Mouse (Mus musculus): ENCODE results near the gene Ppm1g. TPM values are rescaled to one million over a fixed set of nuclear protein-coding genes. Genes with fewer than 3 reads are reported as not detected.

The Ppm1g gene
- polyA plus RNA-seq, 1 experiment = 429 TPM

GRCm38 (mm10) chr5:31190201-31190600 is 30.3 kb downstream of the Ppm1g start:
- Histone ChIP-seq H3K4me1 (ENCODE audit: control insufficient read depth, insufficient read depth, low read length) (peaks cover 6% of the 10 kb centered on the region), H3K4me3 (ENCODE audit: control insufficient read depth, low read depth, low read length) (no peak overlapping the region), H3K36me3 (ENCODE audit: control insufficient read depth, insufficient read depth, low read length) (no peaks in the 10 kb centered on the region; the same call in 1 of the 2 replicates), H3K27ac (ENCODE audit: control insufficient read depth, insufficient read depth, low read depth, low read length) (no peak overlapping the region), H3K27me3 (ENCODE audit: control insufficient read depth, insufficient read depth, low read length) (no peaks in the 10 kb centered on the region)
- TF ChIP-seq CTCF (IDR thresholded peaks at IDR 0.05; ENCODE audit: control insufficient read depth, insufficient read depth, insufficient replicate concordance, low read depth, low read length) = no peak
- TF ChIP-seq POLR2A (IDR thresholded peaks at IDR 0.05; ENCODE audit: control insufficient read depth, low read depth, low read length) = no peak

GRCm38 (mm10) chr5:31188223-31188840 is 32.2 kb downstream of the Ppm1g start:
- no peaks in the 10 kb centered on the region; the same call in 1 of the 2 replicates for H3K36me3 ChIP-seq (ENCODE audit: control insufficient read depth, insufficient read depth, low read length)

GRCm38 (mm10) chr5:31183678-31184077 is 36.8 kb downstream of the Ppm1g start:
- H3K36me3 ChIP-seq (ENCODE audit: control insufficient read depth, insufficient read depth, low read length) = no peaks in the 10 kb centered on the region
- no peaks in the 10 kb centered on the region for H3K4me1 ChIP-seq (ENCODE audit: control insufficient read depth, insufficient read depth, low read length)
- H3K27ac ChIP-seq (ENCODE audit: control insufficient read depth, insufficient read depth, low read depth, low read length) = no peak overlapping the region
- TF ChIP-seq CTCF (IDR thresholded peaks at IDR 0.05; ENCODE audit: control insufficient read depth, insufficient read depth, insufficient replicate concordance, low read depth, low read length) (no peak), POLR2A (IDR thresholded peaks at IDR 0.05; ENCODE audit: control insufficient read depth, low read depth, low read length) (no peak)
- H3K4me3 ChIP-seq (ENCODE audit: control insufficient read depth, low read depth, low read length) = no peak overlapping the region
- H3K27me3 ChIP-seq (ENCODE audit: control insufficient read depth, insufficient read depth, low read length) = no peaks in the 10 kb centered on the region

More at GRCm38 (mm10) chr5:31188223-31188840, 32.2 kb downstream of the Ppm1g start:
- no peak for TF ChIP-seq POLR2A (IDR thresholded peaks at IDR 0.05; ENCODE audit: control insufficient read depth, low read depth, low read length)
- TF ChIP-seq CTCF (IDR thresholded peaks at IDR 0.05; ENCODE audit: control insufficient read depth, insufficient read depth, insufficient replicate concordance, low read depth, low read length) = no peak
- Histone ChIP-seq H3K4me3 (ENCODE audit: control insufficient read depth, low read depth, low read length) (no peak overlapping the region), H3K4me1 (ENCODE audit: control insufficient read depth, insufficient read depth, low read length) (peaks cover 3% of the 10 kb centered on the region; the same call in 1 of the 2 replicates), H3K27me3 (ENCODE audit: control insufficient read depth, insufficient read depth, low read length) (no peaks in the 10 kb centered on the region), H3K27ac (ENCODE audit: control insufficient read depth, insufficient read depth, low read depth, low read length) (no peak overlapping the region)

GRCm38 (mm10) chr5:31181183-31181770 is 39.2 kb downstream of the Ppm1g start:
- Histone ChIP-seq H3K4me1 (ENCODE audit: control insufficient read depth, insufficient read depth, low read length) (no peaks in the 10 kb centered on the region), H3K27ac (ENCODE audit: control insufficient read depth, insufficient read depth, low read depth, low read length) (no peak overlapping the region), H3K36me3 (ENCODE audit: control insufficient read depth, insufficient read depth, low read length) (no peaks in the 10 kb centered on the region), H3K27me3 (ENCODE audit: control insufficient read depth, insufficient read depth, low read length) (no peaks in the 10 kb centered on the region), H3K4me3 (ENCODE audit: control insufficient read depth, low read depth, low read length) (no peak overlapping the region)
- TF ChIP-seq CTCF (IDR thresholded peaks at IDR 0.05; ENCODE audit: control insufficient read depth, insufficient read depth, insufficient replicate concordance, low read depth, low read length) (no peak), POLR2A (IDR thresholded peaks at IDR 0.05; ENCODE audit: control insufficient read depth, low read depth, low read length) (no peak)

- peak within 1 kb of the TSS; percentile 82 for H3K27ac ChIP-seq (ENCODE audit: control insufficient read depth, insufficient read depth, low read depth, low read length)
- H3K4me1 ChIP-seq (ENCODE audit: control insufficient read depth, insufficient read depth, low read length) = no peaks in the 10 kb centered on the region
- peak within 1 kb of the TSS; percentile 90 for H3K4me3 ChIP-seq (ENCODE audit: control insufficient read depth, low read depth, low read length)
- H3K36me3 ChIP-seq (ENCODE audit: control insufficient read depth, insufficient read depth, low read length) = no peaks in the 10 kb centered on the region
- H3K27me3 ChIP-seq (ENCODE audit: control insufficient read depth, insufficient read depth, low read length) = no peaks in the 10 kb centered on the region
- TF ChIP-seq POLR2A (IDR thresholded peaks at IDR 0.05; ENCODE audit: control insufficient read depth, low read depth, low read length) = peak; percentile 94
- TF ChIP-seq CTCF (IDR thresholded peaks at IDR 0.05; ENCODE audit: control insufficient read depth, insufficient read depth, insufficient replicate concordance, low read depth, low read length) = no peak
These were observed 40.5 kb downstream of the Ppm1g start, which contains the start of the genes Gm29609 and Gtf3c2 for GRCm38 (mm10) chr5:31179766-31180630. Gene Gm29609, minus strand, starts transcription at chr5:31179911. Gene Gtf3c2, minus strand, starts transcription at chr5:31180144.

- peak overlapping the region; percentile 90 for H3K4me3 ChIP-seq (ENCODE audit: control insufficient read depth, low read depth, low read length)
- no peaks in the 10 kb centered on the region for H3K27me3 ChIP-seq (ENCODE audit: control insufficient read depth, insufficient read depth, low read length)
- peaks cover under 1% of the 10 kb centered on the region; the same call in 1 of the 2 replicates for H3K36me3 ChIP-seq (ENCODE audit: control insufficient read depth, insufficient read depth, low read length)
- no peaks in the 10 kb centered on the region; the same call in 1 of the 2 replicates for H3K4me1 ChIP-seq (ENCODE audit: control insufficient read depth, insufficient read depth, low read length)
- H3K27ac ChIP-seq (ENCODE audit: control insufficient read depth, insufficient read depth, low read depth, low read length) = peak overlapping the region; percentile 82
- TF ChIP-seq CTCF (IDR thresholded peaks at IDR 0.05; ENCODE audit: control insufficient read depth, insufficient read depth, insufficient replicate concordance, low read depth, low read length) (no peak), POLR2A (IDR thresholded peaks at IDR 0.05; ENCODE audit: control insufficient read depth, low read depth, low read length) (no peak)
These were observed 41.2 kb downstream of the Ppm1g start for GRCm38 (mm10) chr5:31179301-31179765.
